Mouse (Mus musculus): ENCODE data around the gene Zfp273. TPM values are rescaled to one million over a fixed set of nuclear protein-coding genes. Genes with fewer than 3 reads are reported as not detected.
"Not testable (repeated sequence)": the region's sequence is repeated elsewhere in the genome, so short reads cannot be mapped to it uniquely, and the experiment has no call there.

Gene Zfp273
- 4.9 and 5.3 TPM in 2 replicates for polyA plus RNA-seq (2015; fragmentation: Nextera tagmentation; extraction: Ambion mirVana)

DNA sequence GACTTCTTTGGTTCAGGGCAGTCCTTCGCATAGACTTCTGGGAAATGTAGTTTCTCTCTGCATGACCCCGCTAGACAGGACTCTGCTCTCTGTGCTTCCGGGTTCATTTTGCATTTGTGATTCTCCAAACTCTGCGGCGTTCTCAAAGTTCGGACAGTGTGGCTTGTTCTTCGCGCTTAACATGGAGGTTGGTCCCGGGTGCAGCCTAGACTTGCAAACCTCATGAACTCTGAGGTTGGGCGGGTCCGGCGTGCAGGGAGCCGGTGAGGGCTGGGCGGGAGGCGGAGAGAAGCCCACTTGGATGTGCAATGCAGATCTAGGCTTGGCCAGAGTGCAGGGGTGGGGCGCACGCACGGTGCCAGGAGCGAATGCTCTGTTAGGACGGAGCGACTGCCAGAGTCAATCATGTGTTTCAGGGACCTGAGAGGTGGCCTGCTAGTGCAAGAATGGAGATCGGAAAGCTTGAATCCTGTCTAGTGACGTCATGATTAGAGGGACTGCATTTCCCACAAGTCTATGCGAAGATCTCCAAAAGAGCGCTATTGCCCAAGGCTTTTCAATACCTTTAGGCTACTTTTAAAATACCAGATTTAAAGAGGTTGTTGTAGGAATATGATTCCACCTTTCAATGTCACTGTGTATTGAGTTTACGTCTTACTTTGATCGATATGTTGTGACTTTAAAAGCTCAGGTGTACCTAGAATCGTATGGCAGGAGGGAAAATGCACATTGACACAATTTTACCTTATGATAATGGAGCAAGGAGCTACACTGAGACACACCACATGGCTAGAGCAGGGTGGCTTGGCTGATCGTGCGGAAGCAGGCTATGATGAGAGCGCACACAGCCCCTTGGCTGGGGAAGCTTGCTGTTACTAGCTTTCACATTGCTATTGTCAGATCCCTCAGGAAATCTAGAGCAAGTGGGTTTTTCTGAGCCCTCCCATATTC, at the start of gene Zfp273:
TSS of gene Zfp273 (plus strand) at position 31 of the 951 bp plus-strand sequence.
- H3K27ac ChIP-seq: peak within 1 kb of the TSS; percentile 89
- peak within 1 kb of the TSS; percentile 71 for H3K4me3 ChIP-seq
- 2% methylated on average over 31 of the region's 31 CpGs for WGBS
- H3K4me2 ChIP-seq: peak within 1 kb of the TSS; percentile 83
- H3K36me3 ChIP-seq: no peaks in the 10 kb centered on the region
- ATAC-seq (replicated peaks; ENCODE audit: insufficient number of reproducible peaks, insufficient read depth, low FRiP score, low read depth): peak; percentile 91
- peak within 1 kb of the TSS; percentile 56 for H3K9ac ChIP-seq
- H3K4me1 ChIP-seq (replicated peaks): peaks cover 3% of the 10 kb centered on the region; the same call in 1 of the 2 replicates
- H3K27me3 ChIP-seq: no peaks in the 10 kb centered on the region
- no peaks in the 10 kb centered on the region for H3K9me3 ChIP-seq (replicated peaks)

GRCm38 (mm10) chr13:67779265-67780221, 34.0 kb upstream of the Zfp273 start, which contains the start of gene Zfp493:
Zfp493 (plus strand) TSS chr13:67779693.
- Histone ChIP-seq H3K4me2 (peak within 1 kb of the TSS; percentile 95), H3K27me3 (no peaks in the 10 kb centered on the region), H3K9ac (peak within 1 kb of the TSS; percentile 70), H3K4me1 (replicated peaks) (peaks cover 4% of the 10 kb centered on the region; the same call in 1 of the 2 replicates), H3K9me3 (replicated peaks) (no peaks in the 10 kb centered on the region), H3K27ac (peak within 1 kb of the TSS; percentile 71), H3K36me3 (no peaks in the 10 kb centered on the region), H3K4me3 (peak within 1 kb of the TSS; percentile 85)
- 7% methylated on average over 26 of the region's 26 CpGs for WGBS
- ATAC-seq (replicated peaks; ENCODE audit: insufficient number of reproducible peaks, insufficient read depth, low FRiP score, low read depth): peak; percentile 90

DNA sequence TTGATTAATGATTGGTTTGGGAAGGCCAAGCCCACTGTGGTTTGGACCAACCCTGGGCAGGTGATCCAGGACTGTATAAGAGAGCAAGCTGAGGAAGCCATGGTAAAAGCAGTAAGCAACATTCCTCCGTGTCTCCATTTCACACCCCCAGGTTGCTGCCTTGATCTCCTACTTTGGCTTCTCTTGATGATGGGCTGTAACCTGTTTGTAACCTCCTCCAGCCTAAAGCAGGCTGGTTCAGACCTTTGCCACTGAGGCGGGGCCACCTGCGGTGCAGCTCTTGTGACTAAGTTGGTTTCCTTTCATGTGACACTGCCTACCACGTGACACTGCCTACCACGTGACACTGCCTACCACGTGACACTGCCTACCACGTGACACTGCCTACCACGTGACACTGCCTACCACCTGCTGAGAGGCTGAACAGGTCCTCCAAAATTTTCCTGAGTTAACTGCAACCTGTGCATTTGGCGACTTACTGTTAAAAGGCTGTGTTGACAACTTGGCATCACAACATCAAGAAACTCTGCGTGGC, 21.6 kb upstream of the Zfp273 start:
- WGBS: 88% methylated on average over 10 of the region's 10 CpGs

DNA sequence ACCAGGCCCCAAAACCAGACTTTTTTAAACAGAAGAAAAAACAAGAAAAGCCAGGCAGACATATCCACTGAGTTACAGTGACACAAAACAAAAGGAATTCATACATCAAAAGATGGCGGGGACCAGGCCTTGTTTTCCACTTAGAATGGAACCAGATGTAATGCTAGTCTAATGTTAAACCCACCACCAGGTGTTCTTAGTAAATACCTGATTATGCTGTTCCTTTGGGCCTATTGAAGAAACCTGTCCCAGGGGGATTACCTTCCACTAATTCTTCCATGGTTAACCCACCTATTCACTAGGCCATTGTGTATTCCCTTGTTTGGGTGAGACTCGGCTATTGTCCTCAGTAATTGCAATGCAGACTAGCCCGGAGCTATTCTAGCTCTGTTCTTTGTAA, 14.9 kb upstream of the Zfp273 start:
- Histone ChIP-seq H3K4me2 (no peak overlapping the region), H3K36me3 (no peaks in the 10 kb centered on the region), H3K27ac (no peak overlapping the region), H3K27me3 (no peaks in the 10 kb centered on the region), H3K4me3 (no peak overlapping the region), H3K9me3 (replicated peaks) (no peaks in the 10 kb centered on the region), H3K9ac (no peak overlapping the region), H3K4me1 (replicated peaks) (no peaks in the 10 kb centered on the region)
- 89% methylated on average over 3 of the region's 3 CpGs for WGBS
- no peak for ATAC-seq (replicated peaks; ENCODE audit: insufficient number of reproducible peaks, insufficient read depth, low FRiP score, low read depth)

More for the DNA sequence above, 21.6 kb upstream of the Zfp273 start:
- Histone ChIP-seq H3K27me3 (no peaks in the 10 kb centered on the region), H3K9me3 (replicated peaks) (peaks cover 8% of the 10 kb centered on the region; the same call in 1 of the 2 replicates), H3K4me3 (no peak overlapping the region), H3K36me3 (peaks cover 9% of the 10 kb centered on the region), H3K9ac (no peak overlapping the region), H3K4me2 (no peak overlapping the region), H3K27ac (no peak overlapping the region), H3K4me1 (replicated peaks) (no peaks in the 10 kb centered on the region)
- ATAC-seq (replicated peaks; ENCODE audit: insufficient number of reproducible peaks, insufficient read depth, low FRiP score, low read depth): no peak

DNA sequence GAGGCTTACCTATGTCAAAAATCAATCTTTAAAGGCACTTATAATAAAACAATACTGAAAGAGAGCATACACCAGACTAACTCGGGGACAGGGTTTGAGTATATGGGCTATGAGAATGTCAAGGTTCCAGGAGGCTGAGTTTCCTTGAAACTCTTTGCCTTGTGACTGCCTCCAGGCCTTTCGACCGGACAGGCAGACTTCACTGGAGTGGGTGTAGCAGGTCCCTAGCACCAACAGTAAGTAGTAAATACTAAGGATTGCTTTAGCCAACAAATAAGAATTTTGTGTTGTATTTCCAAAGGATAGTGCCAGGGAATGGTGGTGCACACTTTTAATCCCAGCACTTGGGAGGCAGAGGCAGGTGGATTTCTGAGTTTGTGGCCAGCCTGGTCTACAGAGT, 14.4 kb upstream of the Zfp273 start:
- H3K9ac ChIP-seq; H3K9me3 ChIP-seq (replicated peaks); H3K27ac ChIP-seq; H3K36me3 ChIP-seq; H3K4me3 ChIP-seq; ATAC-seq (replicated peaks; ENCODE audit: insufficient number of reproducible peaks, insufficient read depth, low FRiP score, low read depth); H3K27me3 ChIP-seq; H3K4me1 ChIP-seq (replicated peaks); H3K4me2 ChIP-seq: not testable (repeated sequence)
- 79% methylated on average over 3 of the region's 3 CpGs for WGBS

DNA sequence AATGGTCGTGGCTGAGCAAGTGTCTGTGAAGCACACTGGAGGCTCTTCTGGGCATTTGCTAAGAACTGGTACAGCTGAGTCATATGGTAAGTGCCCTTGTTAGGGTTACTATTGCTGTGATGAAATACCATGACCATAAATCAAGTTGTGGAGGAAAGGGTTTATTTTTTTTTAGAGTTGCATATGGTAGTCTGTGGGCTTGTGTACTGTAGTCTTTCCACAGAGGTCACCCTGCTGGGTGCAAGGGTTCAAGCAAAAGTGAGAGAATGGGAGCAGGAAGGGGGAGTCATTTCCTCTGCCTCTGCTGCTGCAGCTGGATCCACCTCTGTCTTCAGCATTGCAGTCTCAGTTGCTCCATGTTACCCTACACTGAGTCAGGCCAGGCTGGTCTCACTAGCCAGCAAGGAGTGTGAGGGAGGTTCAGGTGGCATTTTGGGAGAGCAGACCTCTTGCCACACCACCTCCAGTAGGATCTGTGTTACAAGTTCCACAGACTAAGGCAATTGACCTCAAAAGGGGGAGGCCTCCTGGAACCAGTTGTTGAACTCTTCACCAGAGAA, 1.8 kb upstream of the Zfp273 start:
- H3K27me3 ChIP-seq: no peaks in the 10 kb centered on the region
- H3K27ac ChIP-seq: no peak overlapping the region
- no peak overlapping the region for H3K4me2 ChIP-seq
- no peaks in the 10 kb centered on the region for H3K36me3 ChIP-seq
- H3K9me3 ChIP-seq (replicated peaks): no peaks in the 10 kb centered on the region
- H3K9ac ChIP-seq: no peak overlapping the region
- no peak for ATAC-seq (replicated peaks; ENCODE audit: insufficient number of reproducible peaks, insufficient read depth, low FRiP score, low read depth)
- H3K4me1 ChIP-seq (replicated peaks): peaks cover 3% of the 10 kb centered on the region; the same call in 1 of the 2 replicates
- WGBS: 54% methylated on average over 1 of the region's 1 CpGs
- H3K4me3 ChIP-seq: no peak overlapping the region

GRCm38 (mm10) chr13:67812961-67813709, 405 bp upstream of the Zfp273 start:
- ATAC-seq (replicated peaks; ENCODE audit: insufficient number of reproducible peaks, insufficient read depth, low FRiP score, low read depth): no peak
- H3K4me3 ChIP-seq: peak overlapping the region; percentile 71
- H3K4me2 ChIP-seq: peak overlapping the region; percentile 83
- H3K27ac ChIP-seq: peak overlapping the region; percentile 89; the same call in 1 of the 2 replicates
- 74% methylated on average over 8 of the region's 8 CpGs for WGBS
- H3K36me3 ChIP-seq: no peaks in the 10 kb centered on the region
- no peaks in the 10 kb centered on the region for H3K9me3 ChIP-seq (replicated peaks)
- H3K4me1 ChIP-seq (replicated peaks): peaks cover 3% of the 10 kb centered on the region; the same call in 1 of the 2 replicates
- no peak overlapping the region for H3K9ac ChIP-seq
- H3K27me3 ChIP-seq: no peaks in the 10 kb centered on the region

- peaks cover 13% of the 10 kb centered on the region; the same call in 1 of the 2 replicates for H3K36me3 ChIP-seq
- H3K27ac ChIP-seq: no peak overlapping the region
- peaks cover 3% of the 10 kb centered on the region; the same call in 1 of the 2 replicates for H3K4me1 ChIP-seq (replicated peaks)
- H3K4me3 ChIP-seq: no peak overlapping the region
- no peaks in the 10 kb centered on the region; the same call in 1 of the 2 replicates for H3K9me3 ChIP-seq (replicated peaks)
- no peak overlapping the region for H3K4me2 ChIP-seq
- H3K9ac ChIP-seq: no peak overlapping the region
- 71% methylated on average over 1 of the region's 1 CpGs for WGBS
- no peak for ATAC-seq (replicated peaks; ENCODE audit: insufficient number of reproducible peaks, insufficient read depth, low FRiP score, low read depth)
- H3K27me3 ChIP-seq: no peaks in the 10 kb centered on the region
These were observed 5.1 kb downstream of the Zfp273 start for GRCm38 (mm10) chr13:67818636-67819035.

DNA sequence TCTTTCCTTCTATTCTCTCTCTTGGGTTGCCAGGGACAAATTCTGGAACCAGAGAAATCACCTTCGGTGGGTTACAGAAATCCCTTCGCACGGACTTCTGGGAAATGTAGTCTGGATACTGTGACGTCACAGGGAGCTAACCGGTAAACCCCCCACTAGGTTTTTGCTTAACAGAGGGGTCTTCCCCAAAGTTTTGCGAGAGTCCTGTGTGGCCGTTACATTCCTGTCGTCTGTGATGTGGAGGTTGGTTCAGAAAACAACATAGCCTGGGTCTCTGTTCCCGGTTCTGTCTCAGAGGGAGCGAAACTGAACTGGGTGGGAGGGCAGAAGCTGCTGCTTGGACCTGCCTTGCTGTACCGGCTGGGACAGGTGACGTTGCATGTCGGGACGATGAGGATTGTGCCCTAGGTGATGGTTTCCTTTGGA, 17.4 kb downstream of the Zfp273 start, which contains the start of gene Gm10037:
TSS of gene Gm10037 (plus strand) at position 196 of the 426 bp plus-strand sequence.
- H3K9me3 ChIP-seq (replicated peaks): peaks cover 3% of the 10 kb centered on the region; the same call in 1 of the 2 replicates
- H3K4me2 ChIP-seq: peak within 1 kb of the TSS; percentile 75
- peak within 1 kb of the TSS; percentile 70 for H3K4me3 ChIP-seq
- no peaks in the 10 kb centered on the region for H3K27me3 ChIP-seq
- WGBS: 3% methylated on average over 14 of the region's 14 CpGs
- ATAC-seq (replicated peaks; ENCODE audit: insufficient number of reproducible peaks, insufficient read depth, low FRiP score, low read depth): no peak; the same call in 1 of the 2 replicates
- peak within 1 kb of the TSS; percentile 64 for H3K9ac ChIP-seq
- peaks cover 8% of the 10 kb centered on the region for H3K36me3 ChIP-seq
- H3K27ac ChIP-seq: no peak within 1 kb of the TSS; the same call in 1 of the 2 replicates
- H3K4me1 ChIP-seq (replicated peaks): 0 out of 2 replicates have a peak, but pooled peaks cover 3% of the 10 kb centered on the region

- not testable (repeated sequence) for H3K9me3 ChIP-seq (replicated peaks); H3K27me3 ChIP-seq; H3K27ac ChIP-seq; H3K9ac ChIP-seq; H3K4me2 ChIP-seq; H3K4me1 ChIP-seq (replicated peaks); H3K36me3 ChIP-seq; ATAC-seq (replicated peaks; ENCODE audit: insufficient number of reproducible peaks, insufficient read depth, low FRiP score, low read depth); H3K4me3 ChIP-seq
These were observed 19.6 kb downstream of the Zfp273 start for GRCm38 (mm10) chr13:67833137-67833536.

Data from heart, embryonic 15.5 days (tissue).